Mouse (Mus musculus): ENCODE results near the gene Adh6a.
A peak's percentile ranks its signal among the peaks of the same experiment; 100 is the strongest.

The Adh6a gene

GRCm38 (mm10) chr3:138312965-138313364 is at the start of gene Adh6a:
Gene Adh6a (plus strand): TSS chr3:138313286.
- no peak for DNase-seq (ENCODE audit: low spot score in 2 of 2)

- peak in 1 of 2 experiments; percentile 17 for DNase-seq (ENCODE audit: low spot score in 2 of 2)
These were observed 48.4 kb upstream of the Adh6a start for GRCm38 (mm10) chr3:138264648-138265047.

GRCm38 (mm10) chr3:138270507-138270906 is 42.6 kb upstream of the Adh6a start:
- DNase-seq (ENCODE audit: low spot score in 2 of 2): no peak

GRCm38 (mm10) chr3:138271297-138271696 is 41.8 kb upstream of the Adh6a start:
- DNase-seq (ENCODE audit: low spot score in 2 of 2): no peak

GRCm38 (mm10) chr3:138273080-138273479 is 40.0 kb upstream of the Adh6a start:
- no peak for DNase-seq (ENCODE audit: low spot score in 2 of 2)

GRCm38 (mm10) chr3:138275100-138275499 is 38.0 kb upstream of the Adh6a start:
- DNase-seq (ENCODE audit: low spot score in 2 of 2): no peak

GRCm38 (mm10) chr3:138282556-138282955 is 30.5 kb upstream of the Adh6a start:
- no peak for DNase-seq (ENCODE audit: low spot score in 2 of 2)

- no peak for DNase-seq (ENCODE audit: low spot score in 2 of 2)
These were observed 29.3 kb upstream of the Adh6a start for GRCm38 (mm10) chr3:138283831-138284230.

GRCm38 (mm10) chr3:138285986-138286385 is 27.1 kb upstream of the Adh6a start:
- no peak for DNase-seq (ENCODE audit: low spot score in 2 of 2)

- no peak for DNase-seq (ENCODE audit: low spot score in 2 of 2)
These were observed 25.4 kb upstream of the Adh6a start for GRCm38 (mm10) chr3:138287686-138288085.

GRCm38 (mm10) chr3:138290672-138291071 is 22.4 kb upstream of the Adh6a start:
- DNase-seq (ENCODE audit: low spot score in 2 of 2): no peak

GRCm38 (mm10) chr3:138291529-138292117 is 21.5 kb upstream of the Adh6a start:
- no peak for DNase-seq (ENCODE audit: low spot score in 2 of 2)

GRCm38 (mm10) chr3:138293298-138293895 is 19.7 kb upstream of the Adh6a start:
- DNase-seq (ENCODE audit: low spot score in 2 of 2): no peak

GRCm38 (mm10) chr3:138300130-138300529 is 13.0 kb upstream of the Adh6a start:
- no peak for DNase-seq (ENCODE audit: low spot score in 2 of 2)

GRCm38 (mm10) chr3:138302676-138303075 is 10.4 kb upstream of the Adh6a start:
- DNase-seq (ENCODE audit: low spot score in 2 of 2): no peak

GRCm38 (mm10) chr3:138303771-138304488 is 9.2 kb upstream of the Adh6a start:
- DNase-seq (ENCODE audit: low spot score in 2 of 2): no peak

- DNase-seq (ENCODE audit: low spot score in 2 of 2): no peak
These were observed 8.6 kb upstream of the Adh6a start for GRCm38 (mm10) chr3:138304489-138304871.

GRCm38 (mm10) chr3:138305486-138306289 is 7.4 kb upstream of the Adh6a start:
- DNase-seq (ENCODE audit: low spot score in 2 of 2): peak in 1 of 2 experiments; percentile 2

- no peak for DNase-seq (ENCODE audit: low spot score in 2 of 2)
These were observed 6.8 kb upstream of the Adh6a start for GRCm38 (mm10) chr3:138306290-138306683.

GRCm38 (mm10) chr3:138309910-138310309 is 3.2 kb upstream of the Adh6a start:
- no peak for DNase-seq (ENCODE audit: low spot score in 2 of 2)

GRCm38 (mm10) chr3:138311015-138311414 is 2.1 kb upstream of the Adh6a start:
- DNase-seq (ENCODE audit: low spot score in 2 of 2): no peak

GRCm38 (mm10) chr3:138316908-138317472 is 3.9 kb downstream of the Adh6a start:
- no peak for DNase-seq (ENCODE audit: low spot score in 2 of 2)
